Mouse (Mus musculus): ENCODE data around the gene Car6.

The Car6 gene

DNA sequence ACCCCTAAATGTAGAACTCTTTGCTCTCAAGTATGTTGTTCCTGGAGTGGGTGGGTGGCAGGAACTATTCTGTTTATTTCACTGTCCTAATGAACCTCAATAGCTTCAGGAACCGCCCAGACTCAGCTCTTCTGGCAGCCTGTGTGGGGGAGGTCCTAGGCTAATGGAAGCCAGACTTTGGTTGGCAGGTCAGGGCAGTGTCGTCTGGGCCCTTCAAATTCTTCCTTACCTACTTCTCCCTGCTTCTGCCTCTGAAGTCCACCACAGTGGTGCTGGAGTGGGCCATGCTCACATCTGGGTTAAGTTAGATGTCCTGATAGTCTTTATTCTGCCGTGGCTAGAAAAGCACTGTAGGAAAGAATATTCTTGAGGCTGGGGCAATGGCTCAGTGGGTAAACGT is 23.0 kb downstream of the Car6 start:
- no peak for DNase-seq

- DNase-seq = no peak
These were observed 24.0 kb downstream of the Car6 start for GRCm38 (mm10) chr4:150177122-150177521.

DNA sequence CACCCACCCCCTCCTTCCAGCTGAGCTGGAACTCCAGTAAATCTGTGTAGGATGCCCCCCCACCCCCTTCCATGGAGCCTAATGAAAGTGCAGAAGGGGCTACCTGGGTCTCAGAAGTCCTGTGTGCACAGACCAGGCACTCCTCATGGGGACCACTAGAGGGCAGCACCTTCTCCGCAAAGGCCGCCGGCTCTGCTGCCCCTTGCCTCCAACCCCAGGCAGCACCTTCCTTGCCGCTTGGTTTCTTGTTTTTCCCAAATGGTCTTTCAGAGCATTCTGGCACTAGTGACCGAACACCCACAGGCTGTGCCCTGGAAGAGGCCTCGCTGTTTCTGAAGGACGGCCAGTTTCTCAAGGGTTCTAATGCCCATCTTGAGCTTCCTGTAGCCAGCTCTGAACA is 24.6 kb downstream of the Car6 start:
- peak; percentile 59 to 70 for DNase-seq

GRCm38 (mm10) chr4:150174027-150174426 is 27.1 kb downstream of the Car6 start:
- DNase-seq = no peak

- peak; percentile 54 to 67 for DNase-seq
These were observed 27.9 kb downstream of the Car6 start for GRCm38 (mm10) chr4:150173281-150173680.

- DNase-seq = no peak
These were observed 29.0 kb downstream of the Car6 start for GRCm38 (mm10) chr4:150172107-150172506.

DNA sequence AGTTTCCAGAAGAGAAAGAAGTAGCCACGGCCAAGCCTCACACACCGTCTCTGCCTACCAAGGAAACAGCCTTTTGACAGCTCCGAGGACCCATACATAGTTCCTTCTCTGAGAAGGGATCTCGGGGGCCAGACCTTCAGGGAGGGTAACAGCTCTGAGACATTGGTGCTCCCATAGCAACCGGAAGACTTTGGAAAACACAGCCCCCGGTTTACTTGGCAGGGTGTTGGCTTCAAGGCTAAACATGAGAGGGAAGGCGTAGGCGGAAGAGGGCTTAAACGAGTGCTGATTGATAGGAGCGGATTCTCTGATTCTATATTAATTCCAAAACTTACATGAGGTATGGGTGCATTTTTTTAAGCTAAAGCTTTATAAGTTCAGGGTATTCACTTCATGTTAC is 32.7 kb downstream of the Car6 start:
- no peak for DNase-seq

GRCm38 (mm10) chr4:150164875-150165274 is 36.3 kb downstream of the Car6 start:
- no peak for DNase-seq

GRCm38 (mm10) chr4:150162561-150163169 is 38.5 kb downstream of the Car6 start:
- DNase-seq = no peak

- DNase-seq = no peak
These were observed 41.7 kb downstream of the Car6 start for GRCm38 (mm10) chr4:150159458-150159857.

DNA sequence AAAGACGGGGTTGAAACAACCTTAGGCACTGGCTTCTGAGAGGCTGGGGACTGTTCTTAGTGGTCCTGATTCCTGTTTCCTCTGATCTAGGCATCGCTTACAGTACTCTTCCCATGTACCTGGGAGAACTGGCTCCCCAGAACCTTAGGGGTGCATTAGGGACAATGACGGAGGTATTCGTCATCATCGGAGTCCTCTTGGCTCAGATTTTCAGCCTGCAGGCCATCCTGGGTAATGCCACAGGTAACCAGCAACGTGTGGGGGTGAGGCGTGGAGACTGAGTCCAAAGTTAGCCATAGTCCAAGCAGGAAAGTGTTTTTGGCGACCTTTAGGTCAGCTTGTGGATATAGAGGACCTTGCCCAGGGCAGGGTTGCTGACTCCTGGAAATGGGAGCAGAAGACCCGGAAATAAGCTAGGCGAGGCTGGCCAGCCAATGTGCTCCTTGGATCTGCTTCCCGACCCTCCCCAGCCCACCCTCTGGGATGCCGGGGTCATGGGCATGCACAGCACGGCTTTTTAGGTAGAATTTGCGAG is 43.7 kb downstream of the Car6 start:
- no peak for DNase-seq

- DNase-seq = no peak
These were observed 45.4 kb downstream of the Car6 start for GRCm38 (mm10) chr4:150155731-150156130.

DNA sequence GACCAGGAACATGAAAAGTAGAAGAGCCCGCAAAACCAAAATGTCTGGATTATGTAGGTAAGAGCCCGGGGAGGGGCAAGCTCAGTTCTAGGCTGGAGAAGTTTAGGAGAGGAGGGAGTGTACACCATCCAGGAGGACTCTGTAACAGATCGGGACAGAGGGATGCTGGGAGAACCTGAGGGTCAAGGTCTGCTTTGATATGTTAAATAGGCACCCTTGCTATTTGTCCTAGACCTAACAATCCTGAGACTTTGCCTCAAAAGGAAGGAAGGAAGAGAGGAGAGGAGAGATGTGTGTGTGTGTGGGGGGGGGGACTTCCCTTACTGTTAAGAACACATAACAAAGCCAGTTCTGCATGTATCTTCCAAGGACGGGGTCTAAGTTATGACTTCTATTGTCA is 45.8 kb downstream of the Car6 start:
- no peak for DNase-seq

GRCm38 (mm10) chr4:150152483-150152882 is 48.6 kb downstream of the Car6 start:
- DNase-seq = no peak

GRCm38 (mm10) chr4:150151045-150151444 is 50.1 kb downstream of the Car6 start:
- DNase-seq = no peak

- DNase-seq = no peak
These were observed 54.8 kb downstream of the Car6 start for GRCm38 (mm10) chr4:150146286-150146685.

- DNase-seq = no peak
These were observed 56.9 kb downstream of the Car6 start for GRCm38 (mm10) chr4:150144242-150144641.

DNA sequence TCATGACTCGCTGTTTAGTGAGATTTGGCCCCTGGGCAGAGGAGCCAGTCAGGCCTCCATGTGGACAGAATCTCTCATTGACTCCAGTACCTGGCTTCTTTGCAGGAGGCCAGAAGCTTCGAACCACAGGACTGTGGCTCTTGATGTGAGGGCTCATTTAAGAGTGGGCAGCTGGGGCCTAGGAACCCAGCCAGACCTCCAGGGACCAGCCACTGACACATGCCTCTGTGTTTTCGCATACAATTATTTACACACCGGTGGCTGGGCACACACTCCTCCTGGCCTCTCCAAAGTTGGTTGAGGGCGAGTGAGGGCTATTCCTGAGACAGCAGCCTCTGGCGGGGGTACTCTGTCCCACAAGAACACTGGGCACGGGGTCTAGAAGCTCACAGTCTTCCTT is 60.8 kb downstream of the Car6 start:
- no peak for DNase-seq

GRCm38 (mm10) chr4:150139090-150139489 is 62.0 kb downstream of the Car6 start:
- DNase-seq = no peak

DNA sequence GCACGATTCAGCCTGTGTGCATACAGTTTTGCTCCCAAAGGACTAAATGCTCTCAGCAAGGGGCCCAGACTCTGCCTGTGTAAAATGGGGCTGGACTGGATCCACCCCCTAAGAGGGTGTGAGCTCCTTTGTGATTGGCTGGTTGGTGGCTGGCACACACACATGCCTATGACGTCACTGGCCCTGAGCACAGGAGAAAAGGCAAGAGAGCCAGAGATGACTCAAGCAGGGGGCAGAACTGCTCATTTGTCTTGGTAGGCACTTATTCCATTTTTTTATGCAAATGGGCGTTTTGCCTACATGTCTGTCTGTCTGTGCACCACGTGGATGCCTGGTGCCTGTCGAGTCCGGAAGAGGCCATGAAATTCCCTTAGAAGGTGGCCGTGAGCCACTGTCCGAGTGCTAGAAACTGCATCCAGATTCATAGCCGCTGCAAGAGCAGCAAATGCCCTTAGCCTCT is 63.0 kb downstream of the Car6 start:
- DNase-seq = peak; percentile 32 to 58

DNA sequence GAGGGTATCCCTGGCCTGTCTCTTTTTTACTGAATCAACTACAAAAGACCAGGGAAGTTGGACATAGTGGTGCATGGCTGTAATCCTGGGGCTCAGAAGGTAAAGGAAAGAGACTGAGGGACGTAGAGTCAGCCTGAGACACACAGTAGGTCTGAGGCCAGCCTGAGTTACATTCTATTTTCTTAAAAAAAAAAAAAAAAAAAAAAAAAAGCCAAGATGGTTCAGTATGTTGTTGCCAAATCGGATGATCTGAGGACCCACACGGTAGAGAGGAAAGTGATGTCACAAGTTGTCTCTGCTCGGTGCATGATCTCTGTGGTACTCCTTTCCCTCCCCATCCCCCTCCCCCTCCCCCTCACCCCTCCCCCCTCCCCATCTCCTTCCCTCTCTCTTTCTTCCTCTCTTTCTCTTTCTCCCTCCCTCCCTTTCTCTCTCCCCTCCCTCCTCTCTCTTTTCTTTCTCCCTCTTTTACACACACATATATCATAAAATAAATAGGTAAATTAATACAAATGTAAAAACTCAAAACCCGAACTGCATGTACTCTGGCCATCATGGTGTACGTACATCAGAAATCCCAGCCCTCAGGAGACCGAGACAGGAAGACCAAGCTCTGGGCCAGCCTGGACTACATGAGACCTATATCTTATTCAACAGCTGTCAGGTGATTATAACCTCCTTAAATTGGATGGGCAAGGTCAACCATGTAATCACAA is 63.6 kb downstream of the Car6 start:
- no peak for DNase-seq

Data from cerebellum, postnatal 25 days (tissue).